Mouse (Mus musculus) brain, embryonic 14.5 days (tissue): ENCODE data around the gene Myo16. TPM values are rescaled to one million over a fixed set of nuclear protein-coding genes. Genes with fewer than 3 reads are reported as not detected.

Source experiments
- DNase-seq: peaks from one replicate; pipeline ENCODE4 v3.0.0-alpha.2; 2011; ENCODE audit warnings: low read depth
- CTCF ChIP-seq: fragments of 200-500 bp; IDR thresholded peaks from 2 replicates; pipeline ENCODE4 v1.5.1; 2012; ENCODE audit warnings: inconsistent platforms, mild to moderate bottlenecking, moderate library complexity, borderline replicate concordance; ENCODE audit not compliant: insufficient read depth, insufficient read length; ENCODE audit errors: extremely low read depth
- POLR2A ChIP-seq: fragments of 200-500 bp; IDR thresholded peaks from 2 replicates; pipeline ENCODE4 v1.6.1; 2012; ENCODE audit warnings: mild to moderate bottlenecking, inconsistent platforms, borderline replicate concordance; ENCODE audit not compliant: poor library complexity, insufficient read depth, insufficient read length, severe bottlenecking; ENCODE audit errors: extremely low read depth
- polyA plus RNA-seq: library from polyadenylated mRNA; depleted of rRNA; stranded (reverse); fragments of >200 nt; gene quantifications from 2 replicates; pipeline ENCODE4 v1.2.3, GENCODE M21; 2012

The Myo16 gene
- polyA plus RNA-seq, 1 experiment: 18.8 TPM

DNA sequence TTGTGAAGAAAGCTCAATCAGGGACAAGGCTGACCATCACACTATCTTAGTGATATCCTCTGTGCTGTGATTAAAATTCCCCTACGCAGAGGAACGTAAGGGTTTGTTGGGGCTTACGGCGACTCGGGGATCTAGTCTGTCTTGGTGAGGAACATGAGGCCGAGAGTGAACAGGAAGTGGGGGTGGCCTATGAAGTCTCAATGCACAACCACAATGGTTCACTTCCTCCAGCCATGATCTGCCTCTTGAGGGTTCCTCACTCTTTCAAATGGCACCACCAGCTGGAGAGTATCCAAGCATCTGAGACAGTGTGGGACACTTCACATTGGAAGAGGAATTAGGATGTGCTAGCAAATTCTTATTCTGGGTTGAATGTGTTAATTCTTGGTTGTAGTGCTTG lies 405.8 kb downstream of the Myo16 start:
- DNase-seq: no peak
- TF ChIP-seq POLR2A (no peak), CTCF (no peak)

DNA sequence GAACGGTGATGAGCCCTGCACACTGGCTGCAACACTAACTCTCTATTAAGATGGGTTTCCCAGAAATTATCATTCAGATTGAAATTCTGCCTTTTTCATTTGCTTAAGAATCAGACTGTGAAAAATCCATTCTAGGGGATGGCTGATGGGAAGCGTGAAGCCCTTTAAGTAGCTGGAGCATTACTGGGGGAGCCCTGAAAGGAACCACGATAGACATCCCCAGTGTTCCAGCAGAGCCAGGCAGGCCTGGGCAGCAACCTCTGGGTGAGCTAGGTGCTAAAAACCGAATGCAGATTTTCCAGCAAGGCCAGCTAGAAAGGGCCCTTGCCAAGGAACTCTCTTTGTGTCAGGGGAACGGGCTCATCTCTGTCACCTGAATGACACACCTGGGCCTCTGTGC lies 407.9 kb downstream of the Myo16 start:
- no peak for TF ChIP-seq POLR2A
- no peak for TF ChIP-seq CTCF
- DNase-seq: peak; percentile 28

DNA sequence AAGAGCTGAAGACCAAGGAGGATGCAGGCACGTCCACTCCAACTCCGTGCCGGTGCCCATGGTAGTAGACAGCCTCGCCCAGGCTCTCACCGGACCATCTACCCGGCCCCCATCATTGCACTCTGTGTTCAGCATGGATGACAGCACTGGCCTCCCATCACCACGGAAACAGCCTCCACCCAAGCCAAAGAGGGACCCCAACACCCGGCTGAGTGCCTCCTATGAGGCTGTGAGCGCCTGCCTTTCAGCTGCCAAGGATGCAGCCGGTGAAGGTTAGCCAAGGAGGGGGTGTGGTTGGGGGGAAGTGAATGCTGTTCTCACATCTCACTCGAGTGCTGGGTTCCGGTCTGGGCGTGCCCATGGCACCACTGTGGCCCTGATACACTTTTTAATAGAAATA lies 408.3 kb downstream of the Myo16 start:
- peak; percentile 27 for DNase-seq
- TF ChIP-seq CTCF: no peak
- no peak for TF ChIP-seq POLR2A

DNA sequence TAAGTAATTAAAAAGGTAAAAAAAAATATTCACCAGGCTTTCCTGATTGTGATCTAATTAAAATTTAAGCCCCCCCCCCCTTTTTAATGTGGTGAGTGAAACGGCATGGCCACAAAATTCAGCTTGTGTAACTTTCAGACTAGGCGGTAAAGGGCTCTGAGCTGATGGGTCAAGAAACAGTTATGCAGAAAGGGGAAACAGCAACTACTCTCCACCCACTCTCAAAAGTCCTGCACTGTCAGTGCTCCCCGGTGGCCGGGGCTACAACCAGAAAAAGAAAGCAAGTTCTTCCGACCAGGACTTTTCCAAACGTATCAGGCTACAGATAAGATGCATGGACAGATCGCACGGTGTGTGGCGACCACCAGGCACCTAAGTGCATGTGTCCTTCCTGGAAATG lies 408.9 kb downstream of the Myo16 start:
- TF ChIP-seq CTCF (no peak), POLR2A (no peak)
- no peak for DNase-seq

DNA sequence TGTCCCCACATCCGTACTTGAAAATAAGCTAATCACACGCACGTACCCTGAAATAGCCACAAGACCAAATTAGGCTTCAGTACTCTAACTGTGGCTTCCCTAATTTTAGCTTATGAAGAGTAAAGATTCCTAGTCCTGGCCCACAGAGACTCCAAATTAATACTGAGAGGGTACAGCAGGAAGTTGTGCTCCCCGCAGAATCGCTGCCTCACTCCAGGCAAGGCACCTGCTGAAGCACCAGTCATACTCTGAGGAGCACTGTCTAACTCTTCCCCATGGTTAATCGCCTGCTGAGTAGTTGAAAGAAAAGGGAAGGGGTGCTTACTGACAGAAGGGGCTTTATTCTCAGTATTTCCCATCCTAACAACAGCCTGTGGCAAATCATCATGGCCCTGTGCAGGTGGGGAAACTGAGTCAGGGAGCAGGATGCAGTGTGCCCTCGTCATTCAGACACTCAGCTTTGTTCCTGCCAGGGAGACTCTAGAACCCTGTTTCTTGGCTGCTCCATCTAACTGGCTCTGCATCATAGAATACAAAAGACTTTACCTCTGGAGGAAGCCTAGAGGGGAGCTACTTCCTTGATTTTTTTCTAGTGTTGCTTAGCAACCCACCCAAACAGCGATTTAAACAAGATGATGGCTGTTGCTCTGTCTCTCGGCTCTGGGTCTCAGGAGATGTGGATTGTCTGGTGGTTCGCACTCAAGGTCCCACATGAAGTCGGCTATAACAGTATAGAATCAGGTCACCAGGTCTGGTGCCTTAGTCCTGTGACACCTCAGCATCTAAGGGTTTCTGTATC lies 411.7 kb downstream of the Myo16 start:
- no peak for TF ChIP-seq CTCF
- no peak for TF ChIP-seq POLR2A
- DNase-seq: peak; percentile 30

DNA sequence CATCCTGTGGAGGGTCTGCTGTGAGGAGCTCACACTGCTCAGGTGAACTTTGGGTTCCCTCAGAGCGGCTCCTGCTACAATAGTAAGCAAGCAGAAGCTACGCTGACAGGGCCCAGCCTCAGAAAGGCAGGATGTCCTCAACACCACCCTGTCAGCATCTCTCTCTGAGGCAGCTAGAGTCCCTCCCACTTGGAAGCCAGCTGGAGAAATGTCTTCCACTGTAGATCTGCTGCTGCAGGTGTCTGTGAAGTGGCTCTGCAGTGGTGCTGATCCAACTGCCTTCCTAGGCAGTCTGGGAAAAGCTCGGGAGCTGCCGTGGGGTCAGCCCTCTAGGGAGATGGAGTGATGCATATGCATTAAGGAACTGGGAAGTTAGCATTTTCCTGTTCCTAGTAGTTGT lies 414.7 kb downstream of the Myo16 start:
- DNase-seq: no peak
- TF ChIP-seq POLR2A (no peak), CTCF (no peak)

DNA sequence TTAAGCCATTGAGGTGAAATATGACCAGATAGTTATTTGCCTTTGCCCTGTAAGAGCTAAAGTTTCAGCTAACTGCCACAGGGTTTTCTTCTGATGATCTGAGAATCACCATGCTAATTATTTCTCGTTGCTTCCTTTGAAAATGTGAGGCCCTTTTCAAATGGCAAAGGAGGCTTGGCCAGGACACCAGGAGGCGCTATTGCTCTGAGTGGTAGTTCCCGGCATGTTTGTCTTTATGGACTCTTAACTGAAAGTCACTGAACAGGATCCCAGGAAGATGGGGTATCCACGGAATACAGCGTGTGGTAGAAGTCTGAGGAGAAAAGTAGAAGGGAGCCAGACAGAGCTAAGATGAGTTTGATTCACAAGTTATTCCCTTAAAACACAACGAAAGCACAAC lies 420.4 kb downstream of the Myo16 start:
- DNase-seq: peak; percentile 89
- peak; percentile 87 for TF ChIP-seq CTCF
- no peak for TF ChIP-seq POLR2A

DNA sequence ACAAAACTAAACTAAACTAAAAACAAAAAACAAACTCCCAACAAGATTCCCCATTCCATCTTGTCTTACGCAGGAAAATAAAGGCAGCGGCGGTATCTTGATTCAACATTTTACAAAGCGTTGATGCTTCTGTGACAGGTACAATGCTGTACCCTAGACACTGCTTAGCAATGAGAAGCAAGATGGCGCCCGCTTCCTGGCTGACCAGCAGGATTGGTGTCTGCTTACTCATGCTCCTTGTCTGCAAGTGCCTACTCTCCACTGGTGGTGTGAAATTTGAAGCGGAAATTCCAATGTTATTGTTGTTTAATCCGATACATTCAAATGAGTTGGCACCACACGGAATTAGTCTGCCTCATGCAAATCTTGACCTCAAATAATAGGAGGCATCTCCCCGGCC lies 421.5 kb downstream of the Myo16 start:
- TF ChIP-seq POLR2A (no peak), CTCF (no peak)
- peak; percentile 24 for DNase-seq

DNA sequence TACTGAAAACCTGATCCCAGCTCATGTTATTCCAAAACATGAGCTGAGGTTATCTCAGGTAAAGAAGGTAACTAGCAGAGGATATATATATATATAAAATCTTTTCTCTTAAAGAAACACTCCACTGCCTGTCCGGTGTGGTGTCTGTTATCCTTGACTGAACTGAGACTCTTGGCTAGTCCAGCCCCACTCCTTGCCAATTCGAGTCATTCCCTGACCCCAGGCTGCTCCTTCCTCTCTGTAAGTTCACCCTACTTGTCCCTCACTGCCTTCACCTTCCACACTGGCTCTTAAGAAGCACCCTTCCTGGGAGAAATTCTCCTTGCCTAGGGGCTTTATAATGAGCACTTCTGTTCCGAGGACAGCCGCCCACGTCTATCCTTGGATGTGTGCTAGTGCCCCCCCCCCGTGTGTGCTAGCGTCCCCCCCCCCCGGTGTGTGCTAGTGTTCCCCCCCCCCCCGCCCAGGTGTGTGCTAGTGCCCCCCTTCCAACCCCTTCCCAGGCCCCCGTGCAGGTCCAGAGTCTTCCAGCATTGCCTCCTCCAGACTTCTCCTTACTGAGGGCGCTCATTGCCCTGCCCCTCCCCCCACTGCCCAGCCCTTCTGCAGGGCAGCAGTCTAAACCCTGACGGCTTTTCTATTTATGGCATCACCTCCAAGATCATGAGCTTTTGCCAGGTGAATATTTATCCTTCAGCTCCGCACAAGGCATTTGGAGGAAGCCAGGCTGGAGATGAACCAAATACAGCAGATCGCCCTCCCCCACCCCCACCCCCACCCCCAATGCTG lies 433.4 kb downstream of the Myo16 start:
- no peak for TF ChIP-seq CTCF
- TF ChIP-seq POLR2A: no peak

DNA sequence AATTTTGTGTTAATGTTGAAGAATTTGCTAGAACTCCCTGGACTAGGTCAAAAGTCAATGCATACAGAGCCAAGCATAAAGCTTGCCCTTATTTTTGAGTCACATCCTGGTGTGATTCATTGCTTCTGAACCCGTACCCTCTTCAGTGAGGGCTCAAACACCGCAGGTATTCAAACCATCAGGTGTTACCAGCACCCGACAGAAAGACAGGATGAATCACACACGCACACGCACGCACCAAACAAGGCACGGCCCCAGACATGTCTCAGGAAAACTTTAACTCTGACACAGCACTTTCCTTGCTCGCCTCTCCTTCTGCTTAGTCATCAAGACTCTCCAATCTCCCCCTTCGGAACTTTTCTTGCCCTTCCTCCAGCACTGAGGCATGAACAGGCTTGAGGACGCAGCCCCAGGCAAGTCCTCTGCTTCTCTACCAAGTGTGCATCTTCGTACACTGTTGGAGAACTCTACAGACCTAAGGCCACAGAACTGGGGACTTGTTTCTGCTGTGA lies 435.8 kb downstream of the Myo16 start:
- DNase-seq: no peak
- TF ChIP-seq CTCF: no peak
- TF ChIP-seq POLR2A: no peak

More for the DNA sequence above, 433.4 kb downstream of the Myo16 start:
- peak; percentile 43 for DNase-seq

DNA sequence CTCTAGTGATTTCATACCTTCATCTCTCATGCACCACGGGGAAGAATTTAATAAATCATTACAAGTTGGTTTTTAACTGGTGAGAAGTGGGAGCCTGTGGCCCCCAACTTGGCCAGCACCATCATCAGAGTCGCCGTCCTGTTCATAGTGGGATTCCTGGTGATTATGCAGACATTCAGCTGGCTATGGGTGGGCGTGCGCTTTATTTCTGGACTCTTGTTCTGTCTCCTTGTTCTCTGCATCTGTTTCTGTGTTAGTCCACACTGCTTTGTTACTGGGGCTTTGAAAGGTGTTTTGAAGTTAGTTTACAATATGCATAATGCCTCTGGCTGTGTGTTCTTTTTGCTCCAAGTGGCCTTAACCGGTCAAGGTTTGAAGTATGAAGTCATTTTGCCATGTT lies 439.2 kb downstream of the Myo16 start:
- no peak for DNase-seq
- no peak for TF ChIP-seq CTCF
- no peak for TF ChIP-seq POLR2A
